Mouse (Mus musculus) myocyte (in vitro differentiated cells): ENCODE data around the gene Ifit3. TPM values are rescaled to one million over a fixed set of nuclear protein-coding genes. Genes with fewer than 3 reads are reported as not detected.

Experiments used
- H3K27me3 ChIP-seq: one replicate; pipeline ENCODE4 v1.6.1; 2011; ENCODE audit not compliant: control insufficient read depth, insufficient read depth, insufficient read length
- H3K36me3 ChIP-seq: one replicate; pipeline ENCODE4 v1.6.1; 2011; ENCODE audit not compliant: control insufficient read depth, insufficient read depth
- H3K4me2 ChIP-seq: one replicate; pipeline ENCODE4 v1.6.1; 2011; ENCODE audit warnings: low read depth, control low read depth
- H3K4me3 ChIP-seq: one replicate; pipeline ENCODE4 v1.5.1; 2011; ENCODE audit warnings: mild to moderate bottlenecking, control low read depth, moderate library complexity
- H3K79me2 ChIP-seq: one replicate; pipeline ENCODE4 v1.6.1; 2011; ENCODE audit not compliant: control insufficient read depth, insufficient read depth
- H3ac ChIP-seq: one replicate; pipeline ENCODE4 v1.6.1; 2011; ENCODE audit not compliant: control insufficient read depth, insufficient read length
- CEBPB ChIP-seq: IDR thresholded peaks from 2 replicates; pipeline ENCODE4 v1.6.1; 2011; ENCODE audit warnings: mild to moderate bottlenecking, moderate library complexity; ENCODE audit not compliant: poor library complexity, insufficient read depth, severe bottlenecking
- E2F4 ChIP-seq: IDR thresholded peaks from one replicate; pipeline ENCODE4 v1.6.1; 2011; ENCODE audit warnings: mild to moderate bottlenecking, control low read depth, moderate library complexity; ENCODE audit not compliant: insufficient read depth
- MAX ChIP-seq: IDR thresholded peaks from one replicate; pipeline ENCODE4 v1.6.1; 2011; ENCODE audit warnings: low read depth, mild to moderate bottlenecking, control low read depth
- MYOD1 ChIP-seq, 3 experiments: IDR thresholded peaks; one replicate each; pipeline ENCODE4 v1.6.1; 2011; ENCODE audit warnings: control low read depth in 2 of 3, low read depth in 2 of 3, mild to moderate bottlenecking in 2 of 3, moderate library complexity in 1 of 3; ENCODE audit not compliant: insufficient read length in 2 of 3, control insufficient read depth in 1 of 3
- MYOG ChIP-seq, 3 experiments: IDR thresholded peaks; one replicate each; pipeline ENCODE4 v1.6.1; 2011; ENCODE audit warnings: control low read depth in 2 of 3, low read depth in 2 of 3, mild to moderate bottlenecking in 2 of 3; ENCODE audit not compliant: insufficient read length in 2 of 3, control insufficient read depth in 1 of 3, insufficient read depth in 1 of 3
- POLR2A ChIP-seq: IDR thresholded peaks from one replicate; pipeline ENCODE4 v1.6.1; 2011; ENCODE audit warnings: low read depth, mild to moderate bottlenecking, control low read depth, moderate library complexity; ENCODE audit not compliant: insufficient read length
- POLR2AphosphoS2 ChIP-seq: IDR thresholded peaks from one replicate; pipeline ENCODE4 v1.6.1; 2011; ENCODE audit warnings: low read depth, control low read depth; ENCODE audit not compliant: insufficient read length
- REST ChIP-seq: IDR thresholded peaks from one replicate; pipeline ENCODE4 v1.6.1; 2011; ENCODE audit warnings: mild to moderate bottlenecking, control low read depth, moderate library complexity; ENCODE audit not compliant: insufficient read depth, insufficient read length
- SRF ChIP-seq: IDR thresholded peaks from one replicate; pipeline ENCODE4 v1.6.1; 2011; ENCODE audit warnings: low read depth; ENCODE audit not compliant: control insufficient read depth, insufficient read length
- TCF12 ChIP-seq: IDR thresholded peaks from one replicate; pipeline ENCODE4 v1.6.1; 2011; ENCODE audit warnings: mild to moderate bottlenecking, control low read depth; ENCODE audit not compliant: poor library complexity, insufficient read depth, severe bottlenecking
- TCF3 ChIP-seq: IDR thresholded peaks from one replicate; pipeline ENCODE4 v1.6.1; 2011; ENCODE audit warnings: low read depth, control low read depth; ENCODE audit not compliant: insufficient read length
- USF1 ChIP-seq: IDR thresholded peaks from one replicate; pipeline ENCODE4 v1.6.1; 2011; ENCODE audit warnings: low read depth, mild to moderate bottlenecking, control low read depth, moderate library complexity
- polyA plus RNA-seq: library from polyadenylated mRNA; unstranded; fragments of >200 nt; fragmentation: generic; extraction: Trizol; gene quantifications from one replicate; pipeline ENCODE4 v1.2.1, GENCODE M21; 2012; ENCODE audit warnings: missing spikeins

The Ifit3 gene
- polyA plus RNA-seq, 1 experiment, result 0.23 TPM

DNA sequence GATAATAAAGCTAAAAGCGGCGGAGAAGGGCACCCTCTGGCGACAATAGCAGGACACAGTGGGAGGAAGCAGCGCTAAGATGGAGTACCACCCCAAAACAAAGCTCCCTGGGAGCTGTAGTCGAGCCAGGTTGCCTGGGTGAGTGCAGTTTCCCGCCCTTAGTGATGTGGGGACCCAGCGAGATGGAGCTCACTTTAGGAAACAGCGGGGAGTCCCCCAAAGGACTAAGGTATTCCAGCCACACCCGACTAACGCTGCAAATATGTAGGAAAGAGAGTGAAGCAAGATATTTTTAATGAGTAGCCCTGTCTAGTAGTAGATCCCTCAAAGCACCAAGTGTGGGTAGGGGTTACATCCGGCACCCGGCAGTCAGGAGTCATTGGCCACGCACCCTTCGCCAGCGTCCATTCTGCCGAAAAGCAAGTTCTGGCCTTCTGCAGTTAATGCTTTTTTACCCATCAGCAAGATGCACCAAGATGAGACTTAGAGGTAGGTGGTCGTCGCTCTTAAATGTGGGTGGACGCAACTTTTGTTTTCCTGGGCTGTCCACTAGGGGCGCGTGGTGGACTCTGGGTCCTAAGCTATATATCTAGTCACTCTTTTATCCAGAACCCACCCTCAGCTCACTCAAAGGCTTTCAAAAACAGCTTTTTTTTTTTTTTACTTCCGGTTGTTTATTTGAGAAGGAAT, 32.7 kb upstream of the Ifit3 start, which contains the start of gene Ifit2:
Gene Ifit2, plus strand, starts transcription at position 161 of the 690 bp plus-strand sequence.
- H3ac ChIP-seq, result no peak within 1 kb of the TSS
- peak; percentile 25 for TF ChIP-seq POLR2A
- TF ChIP-seq CEBPB, result no peak
- no peaks in the 10 kb centered on the region for H3K79me2 ChIP-seq
- H3K36me3 ChIP-seq, result no peaks in the 10 kb centered on the region
- peak within 1 kb of the TSS; percentile 33 for H3K4me3 ChIP-seq
- peak within 1 kb of the TSS; percentile 69 for H3K4me2 ChIP-seq
- H3K27me3 ChIP-seq, result no peaks in the 10 kb centered on the region

DNA sequence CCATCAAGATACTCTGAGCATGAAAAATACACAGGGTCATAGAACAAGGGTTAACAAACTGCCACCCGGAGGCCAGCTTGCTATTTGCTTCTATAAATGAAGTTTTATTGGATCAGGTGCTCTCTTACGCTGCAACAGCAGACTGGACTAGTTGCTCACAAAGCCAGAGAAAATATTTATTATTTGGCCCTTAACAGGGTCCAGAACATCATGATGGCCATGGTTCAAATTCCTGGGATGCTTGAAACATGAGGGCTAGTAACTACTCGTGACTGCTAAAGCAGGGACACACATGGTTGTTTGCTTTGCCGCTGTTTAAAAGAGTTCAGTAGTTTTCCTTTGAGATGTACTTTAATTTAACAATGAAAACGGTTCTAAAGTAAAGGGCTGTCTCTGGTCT, 31.4 kb upstream of the Ifit3 start:
- Histone ChIP-seq H3K79me2 (no peaks in the 10 kb centered on the region), H3K4me2 (peak overlapping the region; percentile 69), H3ac (no peak overlapping the region), H3K4me3 (peak overlapping the region; percentile 33), H3K27me3 (no peaks in the 10 kb centered on the region), H3K36me3 (peaks cover 3% of the 10 kb centered on the region)
- no peak for TF ChIP-seq TCF12
- no peak for TF ChIP-seq POLR2A
- no peak for TF ChIP-seq USF1
- TF ChIP-seq REST, result no peak
- TF ChIP-seq TCF3, result no peak
- no peak for TF ChIP-seq MYOD1 (IDR thresholded peaks at IDR 0.05; ENCODE audit: control insufficient read depth in 1 of 3, insufficient read length in 2 of 3, low read depth in 2 of 3)

DNA sequence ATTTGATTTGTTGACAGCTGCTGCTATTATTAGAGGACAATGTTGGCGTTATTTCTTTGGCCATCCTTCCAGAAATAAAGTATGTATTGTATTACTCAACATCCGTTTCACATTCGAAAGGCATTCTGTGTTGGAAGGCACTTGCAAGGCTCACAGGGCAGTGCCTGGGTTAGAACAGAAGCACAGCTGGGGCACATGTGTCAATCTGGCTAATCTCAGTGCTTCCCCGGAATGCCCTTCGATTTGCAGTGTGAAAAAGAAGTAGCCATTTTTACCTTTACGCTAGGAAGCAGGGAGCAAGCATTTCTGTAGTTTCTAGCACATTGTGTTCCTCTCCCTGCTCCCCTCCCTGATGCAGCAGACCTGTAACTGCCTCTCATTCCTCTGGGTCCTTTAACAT, 30.3 kb upstream of the Ifit3 start:
- Histone ChIP-seq H3K4me2 (peak overlapping the region; percentile 69), H3K4me3 (no peak overlapping the region), H3K79me2 (no peaks in the 10 kb centered on the region), H3K27me3 (no peaks in the 10 kb centered on the region), H3K36me3 (peaks cover 3% of the 10 kb centered on the region), H3ac (no peak overlapping the region)
- TF ChIP-seq CEBPB, result peak; percentile 77; the same call in 1 of the 2 replicates
- TF ChIP-seq POLR2A, result no peak
- no peak for TF ChIP-seq USF1
- peak in 2 of 3 experiments; percentile 66 to 78 for TF ChIP-seq MYOD1 (IDR thresholded peaks at IDR 0.05; ENCODE audit: control insufficient read depth in 1 of 3, insufficient read length in 2 of 3, low read depth in 2 of 3)
- TF ChIP-seq TCF12, result no peak
- peak in 1 of 3 experiments; percentile 66 for TF ChIP-seq MYOG (IDR thresholded peaks at IDR 0.05; ENCODE audit: control insufficient read depth in 1 of 3, insufficient read depth in 1 of 3, insufficient read length in 2 of 3, low read depth in 2 of 3)

DNA sequence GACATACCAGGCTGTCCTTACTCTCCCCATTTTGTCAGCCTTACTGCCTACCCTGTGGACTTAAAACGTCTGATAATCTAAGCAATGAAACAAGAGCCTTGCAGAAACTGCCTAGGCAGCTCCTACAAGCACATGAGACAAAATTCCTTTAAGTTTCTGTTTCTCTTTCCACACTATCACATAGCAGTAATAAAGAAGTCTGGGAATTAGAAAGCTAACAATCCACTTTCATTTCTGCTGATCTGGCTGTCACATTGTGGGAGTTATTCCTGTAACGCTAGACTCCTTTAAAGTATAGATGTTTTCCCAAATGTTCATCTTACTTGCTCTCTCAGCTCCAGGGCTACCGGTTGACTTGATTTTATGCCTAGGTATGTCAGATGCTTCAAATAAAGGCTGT, 29.8 kb upstream of the Ifit3 start:
- Histone ChIP-seq H3K4me3 (no peak overlapping the region), H3ac (no peak overlapping the region), H3K36me3 (peaks cover 3% of the 10 kb centered on the region), H3K27me3 (no peaks in the 10 kb centered on the region), H3K4me2 (peak overlapping the region; percentile 69), H3K79me2 (no peaks in the 10 kb centered on the region)
- TF ChIP-seq E2F4 (no peak), CEBPB (no peak), SRF (no peak), MYOG (IDR thresholded peaks at IDR 0.05; ENCODE audit: control insufficient read depth in 1 of 3, insufficient read depth in 1 of 3, insufficient read length in 2 of 3, low read depth in 2 of 3) (no peak), POLR2A (no peak), MAX (no peak), TCF12 (no peak), TCF3 (no peak), USF1 (no peak), POLR2AphosphoS2 (no peak), REST (no peak), MYOD1 (IDR thresholded peaks at IDR 0.05; ENCODE audit: control insufficient read depth in 1 of 3, insufficient read length in 2 of 3, low read depth in 2 of 3) (no peak)

DNA sequence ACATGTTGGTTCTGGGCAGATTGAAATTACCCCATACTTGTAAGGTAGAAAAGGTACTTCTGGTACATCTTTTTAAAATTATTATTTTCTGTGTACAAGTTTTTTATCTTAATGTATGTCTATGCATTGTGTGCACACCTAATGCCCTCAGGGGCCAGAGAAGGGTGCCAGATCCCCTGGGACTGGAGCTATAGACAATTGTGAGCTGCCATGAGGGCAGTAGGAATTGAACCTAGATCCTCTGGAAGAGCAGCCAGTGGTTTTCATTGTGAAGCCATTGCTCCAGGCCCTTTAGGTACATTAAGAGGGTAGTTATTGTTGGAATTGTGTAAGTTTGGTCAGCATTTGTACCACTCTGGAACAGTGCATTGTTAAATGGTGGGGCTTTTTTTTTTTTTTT, 29.3 kb upstream of the Ifit3 start:
- H3K79me2 ChIP-seq, result no peaks in the 10 kb centered on the region
- H3K4me3 ChIP-seq, result no peak overlapping the region
- TF ChIP-seq POLR2A, result no peak
- TF ChIP-seq REST, result no peak
- H3K4me2 ChIP-seq, result peak overlapping the region; percentile 69
- no peaks in the 10 kb centered on the region for H3K27me3 ChIP-seq
- H3ac ChIP-seq, result no peak overlapping the region
- peaks cover 3% of the 10 kb centered on the region for H3K36me3 ChIP-seq
